Mouse (Mus musculus) yolk sac, embryonic 10.5 days (tissue): ENCODE measurements around the gene Ankrd31.
A peak's percentile ranks its signal among the peaks of the same experiment; 100 is the strongest.
"Not testable (repeated sequence)": the region's sequence is repeated elsewhere in the genome, so short reads cannot be mapped to it uniquely, and the experiment has no call there.

Experiments used
- DNase-seq: peaks from one replicate; pipeline ENCODE4 v3.0.0-alpha.2; 2017; ENCODE audit warnings: low spot score

Ankrd31 gene

GRCm38 (mm10) chr13:96855191-96855590, 107.1 kb downstream of the Ankrd31 start:
- DNase-seq, result peak; percentile 23

GRCm38 (mm10) chr13:96859161-96859560, 111.1 kb downstream of the Ankrd31 start:
- DNase-seq, result no peak

GRCm38 (mm10) chr13:96870742-96871141, 122.7 kb downstream of the Ankrd31 start:
- DNase-seq, result no peak

GRCm38 (mm10) chr13:96874071-96874470, 126.0 kb downstream of the Ankrd31 start:
- DNase-seq, result no peak

GRCm38 (mm10) chr13:96878220-96879057, 130.4 kb downstream of the Ankrd31 start:
- DNase-seq, result no peak

GRCm38 (mm10) chr13:96884534-96884933, 136.5 kb downstream of the Ankrd31 start:
- DNase-seq, result peak; percentile 12

- DNase-seq, result peak; percentile 70
These were observed 141.9 kb downstream of the Ankrd31 start for GRCm38 (mm10) chr13:96889985-96890384.

GRCm38 (mm10) chr13:96895144-96895543, 147.1 kb downstream of the Ankrd31 start:
- DNase-seq, result no peak

- DNase-seq, result no peak
These were observed 158.6 kb downstream of the Ankrd31 start for GRCm38 (mm10) chr13:96906717-96907116.

- DNase-seq, result no peak
These were observed 163.1 kb downstream of the Ankrd31 start for GRCm38 (mm10) chr13:96911202-96911601.

- not testable (repeated sequence) for DNase-seq
These were observed 175.1 kb downstream of the Ankrd31 start for GRCm38 (mm10) chr13:96923134-96923533.

- peak; percentile 85 for DNase-seq
These were observed 176.2 kb downstream of the Ankrd31 start, which contains the start of gene Gcnt4 for GRCm38 (mm10) chr13:96923999-96924961. TSS of gene Gcnt4 (plus strand) at chr13:96924689.

- DNase-seq, result no peak
These were observed 177.1 kb downstream of the Ankrd31 start for GRCm38 (mm10) chr13:96924985-96925745.

GRCm38 (mm10) chr13:96925991-96926725, 178.1 kb downstream of the Ankrd31 start:
- peak; percentile 84 for DNase-seq

- DNase-seq, result no peak
These were observed 179.7 kb downstream of the Ankrd31 start for GRCm38 (mm10) chr13:96927781-96928180.

GRCm38 (mm10) chr13:96928432-96929039, 180.5 kb downstream of the Ankrd31 start:
- no peak for DNase-seq

GRCm38 (mm10) chr13:96932745-96933144, 184.7 kb downstream of the Ankrd31 start:
- DNase-seq, result no peak

GRCm38 (mm10) chr13:96933367-96933766, 185.3 kb downstream of the Ankrd31 start:
- DNase-seq, result no peak

GRCm38 (mm10) chr13:96936173-96936777, 188.2 kb downstream of the Ankrd31 start:
- no peak for DNase-seq

- DNase-seq, result no peak
These were observed 189.0 kb downstream of the Ankrd31 start for GRCm38 (mm10) chr13:96937059-96937558.
